Mouse (Mus musculus) kidney, adult 2 months (tissue): Measurements from ENCODE around the gene Sox6. TPM values are rescaled to one million over a fixed set of nuclear protein-coding genes. Genes with fewer than 3 reads are reported as not detected.

Experiments
- DNase-seq: peaks from one replicate; pipeline ENCODE4 v3.0.0; 2021
- H3K27ac ChIP-seq: fragments of 200-500 bp; 2 replicates; pipeline ENCODE4 v1.5.1; 2012; ENCODE audit warnings: low read depth, low read length, control low read depth, inconsistent platforms; ENCODE audit not compliant: insufficient read depth
- H3K27me3 ChIP-seq: fragments of 200-500 bp; replicated peaks from 2 replicates; pipeline ENCODE4 v1.6.1; 2012; ENCODE audit warnings: mild to moderate bottlenecking, moderate library complexity, low read length, inconsistent platforms; ENCODE audit not compliant: control insufficient read depth, insufficient read depth
- H3K36me3 ChIP-seq: fragments of 200-500 bp; 2 replicates; pipeline ENCODE4 v1.6.1; 2012; ENCODE audit warnings: mild to moderate bottlenecking, moderate library complexity, low read length, inconsistent platforms; ENCODE audit not compliant: control insufficient read depth, insufficient read depth
- H3K4me1 ChIP-seq: fragments of 200-500 bp; 2 replicates; pipeline ENCODE4 v1.6.1; 2011; ENCODE audit warnings: low read length; ENCODE audit not compliant: control insufficient read depth, insufficient read depth
- H3K4me3 ChIP-seq: fragments of 200-500 bp; 2 replicates; pipeline ENCODE4 v1.5.1; 2011; ENCODE audit warnings: mild to moderate bottlenecking, low read depth, low read length, control low read depth; ENCODE audit not compliant: insufficient read depth
- CTCF ChIP-seq: fragments of 200-500 bp; conservative IDR thresholded peaks from 2 replicates; pipeline ENCODE4 v1.5.1; 2011; ENCODE audit warnings: low read depth, mild to moderate bottlenecking, control low read depth, low read length, moderate library complexity, mixed read lengths; ENCODE audit not compliant: insufficient read depth, insufficient read length
- POLR2A ChIP-seq: fragments of 200-500 bp; IDR thresholded peaks from one replicate; pipeline ENCODE4 v1.6.1; 2011; ENCODE audit warnings: low read depth, low read length, control low read depth
- WGBS: fragments of 180-500 bp; shearing (Covaris S2); methylation state at CpG from one replicate; pipeline ENCODE4 v1.1.7; 2018; 5-methylcytosine and 5-hydroxymethylcytosine counted together
- polyA plus RNA-seq: library from polyadenylated mRNA; depleted of rRNA; stranded (reverse); fragments of >200 nt; gene quantifications from 2 replicates; pipeline ENCODE4 v1.2.3, GENCODE M21; 2012

Gene Sox6
- polyA plus RNA-seq, 1 experiment, result 37.1 TPM

- Histone ChIP-seq H3K4me3 (no peak overlapping the region), H3K27ac (no peak overlapping the region), H3K36me3 (peaks cover 2% of the 10 kb centered on the region), H3K4me1 (no peaks in the 10 kb centered on the region), H3K27me3 (no peaks in the 10 kb centered on the region)
- DNase-seq, result no peak
- no peak for TF ChIP-seq CTCF
- TF ChIP-seq POLR2A, result no peak
- WGBS, result 66% methylated on average over 2 of the region's 2 CpGs
Observed at GRCm38 (mm10) chr7:115477763-115478162, 560.8 kb downstream of the Sox6 start.

- no peaks in the 10 kb centered on the region; the same call in none of the 2 replicates for H3K36me3 ChIP-seq
- WGBS, result 57% methylated on average over 13 of the region's 13 CpGs
- no peak for TF ChIP-seq CTCF
- no peak for TF ChIP-seq POLR2A
- no peak overlapping the region for H3K4me3 ChIP-seq
- H3K27ac ChIP-seq, result no peak overlapping the region
- H3K4me1 ChIP-seq, result no peaks in the 10 kb centered on the region
- no peaks in the 10 kb centered on the region for H3K27me3 ChIP-seq
- DNase-seq, result no peak
Observed at GRCm38 (mm10) chr7:115476881-115477665, 561.5 kb downstream of the Sox6 start.

- no peak overlapping the region for H3K4me3 ChIP-seq
- H3K36me3 ChIP-seq, result no peaks in the 10 kb centered on the region; the same call in none of the 2 replicates
- no peaks in the 10 kb centered on the region for H3K4me1 ChIP-seq
- no peak overlapping the region for H3K27ac ChIP-seq
- no peak for DNase-seq
- WGBS, result 93% methylated on average over 6 of the region's 6 CpGs
- TF ChIP-seq POLR2A, result no peak
- no peak for TF ChIP-seq CTCF
- H3K27me3 ChIP-seq, result no peaks in the 10 kb centered on the region
Observed at GRCm38 (mm10) chr7:115475176-115475575, 563.4 kb downstream of the Sox6 start.

GRCm38 (mm10) chr7:115474115-115474514, 564.5 kb downstream of the Sox6 start:
- no peak for DNase-seq
- Histone ChIP-seq H3K4me3 (no peak overlapping the region), H3K36me3 (no peaks in the 10 kb centered on the region; the same call in none of the 2 replicates), H3K4me1 (no peaks in the 10 kb centered on the region), H3K27ac (no peak overlapping the region), H3K27me3 (no peaks in the 10 kb centered on the region)
- TF ChIP-seq POLR2A (no peak), CTCF (no peak)
- WGBS, result 84% methylated on average over 9 of the region's 9 CpGs

GRCm38 (mm10) chr7:115472850-115473249, 565.7 kb downstream of the Sox6 start:
- WGBS, result 77% methylated on average over 3 of the region's 3 CpGs
- Histone ChIP-seq H3K4me3 (no peak overlapping the region), H3K4me1 (no peaks in the 10 kb centered on the region), H3K36me3 (no peaks in the 10 kb centered on the region; the same call in none of the 2 replicates), H3K27ac (no peak overlapping the region), H3K27me3 (no peaks in the 10 kb centered on the region)
- DNase-seq, result no peak
- TF ChIP-seq CTCF (no peak), POLR2A (no peak)

- TF ChIP-seq CTCF (no peak), POLR2A (no peak)
- H3K4me3 ChIP-seq, result no peak overlapping the region
- DNase-seq, result no peak
- WGBS, result 68% methylated on average over 3 of the region's 3 CpGs
- H3K36me3 ChIP-seq, result no peaks in the 10 kb centered on the region; the same call in 1 of the 2 replicates
- no peaks in the 10 kb centered on the region for H3K27me3 ChIP-seq
- no peaks in the 10 kb centered on the region for H3K4me1 ChIP-seq
- no peak overlapping the region for H3K27ac ChIP-seq
Observed at GRCm38 (mm10) chr7:115471521-115471920, 567.1 kb downstream of the Sox6 start.

GRCm38 (mm10) chr7:115466811-115467210, 571.8 kb downstream of the Sox6 start:
- TF ChIP-seq POLR2A, result no peak
- TF ChIP-seq CTCF, result no peak
- H3K4me1 ChIP-seq, result no peaks in the 10 kb centered on the region
- H3K36me3 ChIP-seq, result no peaks in the 10 kb centered on the region
- H3K4me3 ChIP-seq, result no peak overlapping the region
- DNase-seq, result no peak
- 75% methylated on average over 6 of the region's 6 CpGs for WGBS
- no peak overlapping the region for H3K27ac ChIP-seq
- H3K27me3 ChIP-seq, result no peaks in the 10 kb centered on the region
